Mouse (Mus musculus): ENCODE data around the gene Slc25a1.

DNA sequence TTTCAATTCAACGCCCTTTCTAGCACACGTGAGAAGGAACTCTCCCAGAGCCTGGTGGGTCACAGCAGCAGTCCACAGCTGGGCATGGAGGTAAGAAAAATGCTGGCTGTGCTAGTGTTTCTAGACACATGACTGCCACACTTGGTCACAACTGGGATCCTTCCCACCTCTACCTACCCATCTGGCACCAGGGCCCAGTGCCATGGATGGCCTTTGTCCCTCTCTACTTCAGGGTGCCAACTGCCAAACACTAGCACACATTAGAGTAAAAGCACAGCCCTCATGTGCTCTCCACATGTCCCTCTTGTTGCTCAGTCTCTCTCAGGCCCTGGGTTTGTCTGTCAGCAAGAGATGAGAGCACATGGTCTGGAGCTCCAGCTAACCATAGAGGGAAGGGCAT lies 1.6 kb upstream of the Slc25a1 start:
- TF ChIP-seq POLR2A (IDR thresholded peaks at IDR 0.05; ENCODE audit: borderline replicate concordance, insufficient read depth, low read length) (no peak), CTCF (IDR thresholded peaks at IDR 0.05; ENCODE audit: borderline replicate concordance, insufficient read depth, low read depth, low read length) (no peak)
